Mouse (Mus musculus) ES-Bruce4 (cell line): Measurements from ENCODE around the gene Wdr91.

ENCODE experiments used
- CTCF ChIP-seq: IDR thresholded peaks from one replicate; pipeline ENCODE4 v1.8.1; 2011; ENCODE audit warnings: low read depth, low read length
- EP300 ChIP-seq: IDR thresholded peaks from 2 replicates; pipeline ENCODE4 v1.6.1; 2011; ENCODE audit warnings: low read depth, low read length; ENCODE audit not compliant: insufficient read depth
- POLR2A ChIP-seq: IDR thresholded peaks from one replicate; pipeline ENCODE4 v1.8.1; 2011; ENCODE audit warnings: low read length; ENCODE audit not compliant: insufficient read depth

- TF ChIP-seq CTCF: no peak
- no peak for TF ChIP-seq POLR2A
- no peak for TF ChIP-seq EP300
These were observed 6.8 kb downstream of the Wdr91 start for GRCm38 (mm10) chr6:34903851-34904250.
